Mouse (Mus musculus) testis, postnatal 14 days (tissue): ENCODE measurements around the gene Tspan15.

Source experiments
- DNase-seq: peaks from one replicate; pipeline ENCODE4 v3.0.0; 2021; ENCODE audit warnings: low spot score

Tspan15 gene

DNA sequence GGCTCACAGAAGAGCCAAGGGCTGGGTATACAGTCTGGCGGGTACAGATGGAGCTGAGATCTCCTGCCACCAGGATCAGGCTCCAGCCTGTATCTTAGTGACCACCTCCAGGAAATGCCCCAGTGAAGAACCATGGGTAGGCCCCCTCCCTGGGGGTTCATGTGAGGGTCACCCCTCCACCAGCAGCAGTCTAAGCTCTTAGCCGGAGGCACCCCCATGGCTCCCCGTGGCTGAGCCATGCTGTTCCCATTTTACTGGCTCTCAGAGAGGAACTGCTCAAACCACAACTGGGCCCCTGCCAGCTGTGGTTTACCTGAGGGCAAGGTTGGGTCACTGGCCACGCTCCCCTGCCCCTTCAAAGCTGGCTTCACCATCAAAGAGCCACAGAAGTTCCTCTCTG lies 41.1 kb downstream of the Tspan15 start:
- peak; percentile 33 for DNase-seq

DNA sequence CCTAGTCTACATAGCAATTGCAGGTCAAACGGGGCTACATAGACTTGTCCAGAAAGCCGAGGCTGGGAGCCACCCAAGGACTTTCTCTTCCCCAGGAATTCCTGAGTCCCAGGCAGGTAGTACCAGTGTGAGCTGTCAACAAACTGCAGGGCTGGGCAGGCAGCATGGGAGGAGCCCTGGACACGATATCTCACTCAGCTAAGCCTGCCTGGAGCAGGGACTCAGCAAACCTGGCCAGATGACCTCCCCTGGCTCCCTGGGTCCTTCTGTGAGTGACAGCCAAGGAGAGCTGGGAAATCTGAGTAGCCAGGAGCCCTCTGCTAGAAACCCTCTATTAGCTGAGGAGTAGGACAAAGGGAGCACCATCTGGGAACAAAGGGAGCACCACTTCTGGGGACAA lies 41.7 kb downstream of the Tspan15 start:
- no peak for DNase-seq

DNA sequence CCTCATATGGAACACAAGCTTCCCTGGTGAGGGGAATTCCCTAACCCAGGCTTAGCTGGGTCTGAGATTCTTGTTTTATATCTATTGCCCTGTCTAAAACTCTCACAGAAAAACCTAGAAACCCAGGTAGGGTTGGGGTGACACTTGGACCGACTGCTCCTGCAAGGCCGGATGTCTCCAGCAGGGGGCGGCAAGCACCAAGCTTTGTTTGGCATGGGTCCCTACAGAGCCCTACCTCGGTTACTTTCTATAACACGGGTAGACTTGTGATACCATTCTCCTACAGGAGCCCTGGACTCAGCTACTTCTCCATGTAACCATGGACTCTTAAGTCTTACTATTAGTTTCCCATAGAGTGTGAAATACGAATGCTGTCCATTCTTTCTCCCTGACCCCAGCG lies 44.2 kb downstream of the Tspan15 start:
- peak; percentile 57 for DNase-seq

DNA sequence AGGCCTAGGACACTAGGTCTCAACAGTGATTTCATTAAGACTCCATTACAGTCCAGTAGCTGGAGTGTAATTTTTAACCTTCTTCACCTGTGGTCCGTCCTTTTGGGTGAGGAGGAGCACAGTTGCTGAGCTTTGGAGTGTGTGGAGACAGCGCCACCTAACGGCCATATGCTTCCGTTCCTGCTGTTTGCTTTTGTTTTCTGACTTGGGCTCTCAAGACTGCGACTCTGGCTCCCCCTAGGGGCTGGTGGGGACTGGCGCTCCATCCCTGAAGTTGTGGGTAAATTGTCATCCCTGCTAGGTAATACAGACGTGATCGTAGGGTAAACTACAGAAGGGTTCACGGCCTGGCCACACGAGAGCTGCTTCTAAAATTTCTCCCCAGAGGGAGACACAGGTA lies 48.0 kb downstream of the Tspan15 start:
- DNase-seq: peak; percentile 88

DNA sequence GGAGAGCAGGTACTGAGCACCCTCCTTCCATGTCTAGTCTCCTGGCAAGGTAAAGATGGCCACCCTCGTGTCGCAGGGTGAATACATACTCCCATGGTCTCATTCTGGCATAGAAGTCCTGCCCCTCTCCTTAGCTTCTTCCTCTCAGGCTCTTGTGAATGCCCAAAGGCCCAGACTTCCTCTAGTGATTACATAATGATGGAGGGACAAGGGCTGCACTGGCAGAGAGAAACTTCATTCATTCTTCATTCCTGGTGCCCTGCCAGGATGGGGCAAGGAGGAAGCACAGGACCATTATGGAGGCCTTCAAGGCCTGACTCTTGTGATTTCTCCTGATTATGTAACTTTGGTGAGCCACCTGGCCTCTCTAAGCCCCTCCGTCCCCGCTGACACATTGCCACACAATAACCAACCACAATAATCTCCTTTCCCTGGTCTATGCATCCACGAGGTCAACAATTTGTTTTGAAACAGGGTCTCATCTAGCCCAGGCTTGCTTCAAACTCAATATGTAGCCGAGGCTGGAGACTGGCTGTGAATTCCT lies 48.5 kb downstream of the Tspan15 start:
- no peak for DNase-seq

DNA sequence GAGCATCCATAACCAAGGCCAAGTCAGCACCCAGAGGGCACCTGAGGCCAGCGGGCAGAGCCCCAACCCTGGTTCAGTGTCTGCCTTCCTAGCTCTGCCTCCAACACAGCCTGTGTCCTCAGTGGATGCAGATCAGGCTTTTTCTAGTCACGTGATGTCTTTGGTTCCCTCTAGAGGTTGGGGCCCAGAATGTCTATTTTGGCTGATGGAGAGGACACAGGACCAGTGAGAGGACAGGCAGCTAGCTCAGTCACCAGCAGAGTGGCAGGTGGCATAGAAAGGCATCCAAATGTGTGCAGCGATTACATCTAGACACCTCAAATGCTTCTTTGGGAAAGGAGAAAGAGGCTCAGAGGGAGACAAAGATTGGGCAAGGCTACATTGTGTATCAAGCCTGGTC lies 49.4 kb downstream of the Tspan15 start:
- no peak for DNase-seq

DNA sequence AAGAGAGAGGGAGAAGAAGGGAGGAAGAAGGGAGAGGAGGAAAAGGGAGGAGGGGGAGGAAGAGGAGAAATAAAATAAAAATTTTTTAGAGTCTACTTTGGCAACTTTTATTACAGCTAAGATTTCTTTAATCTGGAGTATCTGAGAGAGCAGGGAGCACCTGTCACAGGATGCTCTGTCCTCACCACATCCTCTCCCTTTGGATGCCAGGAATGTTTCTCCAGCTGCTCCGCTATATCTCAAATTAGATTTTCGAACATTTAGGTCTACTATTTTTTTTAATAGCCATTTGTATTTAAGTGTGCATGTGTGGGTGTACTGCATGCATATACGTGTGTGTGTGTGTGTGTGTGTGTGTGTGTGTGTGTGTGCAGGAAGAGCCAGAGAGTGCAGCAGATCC lies 51.1 kb downstream of the Tspan15 start:
- DNase-seq: no peak

DNA sequence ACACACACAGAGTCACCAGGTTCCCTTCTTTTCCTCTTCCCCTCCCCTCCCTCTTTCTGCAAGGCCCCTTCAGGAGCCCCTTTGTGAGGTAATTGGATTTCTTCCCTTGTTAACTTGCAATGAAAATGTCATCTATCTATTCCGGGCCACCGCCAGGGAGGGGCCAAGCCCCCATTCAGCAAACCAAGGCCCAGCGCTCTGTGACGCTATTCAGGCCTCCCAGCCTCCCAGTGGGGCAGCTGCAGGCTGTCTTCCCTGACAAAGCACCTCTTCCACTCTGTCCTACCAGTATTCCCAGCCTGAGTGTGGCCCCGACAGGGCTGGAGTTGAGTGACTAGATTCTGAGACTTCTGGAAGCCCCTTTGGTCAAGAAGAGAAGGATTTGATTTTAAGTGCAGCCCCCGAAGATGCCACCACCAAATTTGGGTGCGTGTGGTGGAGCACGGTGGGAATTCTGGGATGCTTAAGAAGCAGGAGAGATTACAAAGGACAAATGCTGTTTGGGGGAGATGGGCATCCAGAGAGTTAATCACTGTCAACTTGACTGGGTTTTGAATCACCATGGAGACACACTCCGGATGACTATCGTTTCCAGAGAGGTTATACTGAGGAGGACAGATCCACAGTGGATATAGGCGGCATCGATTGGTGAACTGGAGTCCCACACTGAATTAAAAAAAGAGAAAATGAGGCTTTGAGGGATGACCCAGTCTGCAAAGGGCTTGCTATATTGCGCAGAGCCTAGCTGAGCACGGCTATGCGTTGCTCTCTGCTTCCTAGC lies 56.3 kb downstream of the Tspan15 start:
- no peak for DNase-seq

DNA sequence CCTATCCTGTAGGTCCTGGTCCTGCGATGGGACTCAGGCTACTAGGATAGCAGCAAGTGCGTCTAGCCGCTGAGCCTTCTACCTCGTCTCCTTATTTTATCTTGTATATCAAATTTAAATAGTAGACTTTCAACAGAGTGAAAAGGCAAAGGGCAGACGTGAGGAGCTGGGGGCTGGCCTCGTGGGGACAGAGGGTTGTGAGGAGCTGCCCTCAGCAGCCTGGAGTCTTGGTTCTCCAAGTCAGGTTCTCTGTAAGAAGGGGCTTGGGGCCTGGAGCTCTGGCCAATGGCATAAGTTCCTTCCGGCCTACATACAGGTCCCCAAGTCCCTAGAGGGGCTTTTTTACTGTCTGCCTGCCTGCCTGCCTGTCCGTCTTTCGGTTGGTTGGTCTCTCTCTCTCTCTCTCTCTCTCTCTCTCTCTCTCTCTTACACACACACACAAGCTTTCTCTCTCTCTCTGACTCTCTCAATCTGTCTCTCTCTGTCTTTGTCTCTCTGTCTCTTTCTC lies 57.1 kb downstream of the Tspan15 start:
- DNase-seq: no peak

DNA sequence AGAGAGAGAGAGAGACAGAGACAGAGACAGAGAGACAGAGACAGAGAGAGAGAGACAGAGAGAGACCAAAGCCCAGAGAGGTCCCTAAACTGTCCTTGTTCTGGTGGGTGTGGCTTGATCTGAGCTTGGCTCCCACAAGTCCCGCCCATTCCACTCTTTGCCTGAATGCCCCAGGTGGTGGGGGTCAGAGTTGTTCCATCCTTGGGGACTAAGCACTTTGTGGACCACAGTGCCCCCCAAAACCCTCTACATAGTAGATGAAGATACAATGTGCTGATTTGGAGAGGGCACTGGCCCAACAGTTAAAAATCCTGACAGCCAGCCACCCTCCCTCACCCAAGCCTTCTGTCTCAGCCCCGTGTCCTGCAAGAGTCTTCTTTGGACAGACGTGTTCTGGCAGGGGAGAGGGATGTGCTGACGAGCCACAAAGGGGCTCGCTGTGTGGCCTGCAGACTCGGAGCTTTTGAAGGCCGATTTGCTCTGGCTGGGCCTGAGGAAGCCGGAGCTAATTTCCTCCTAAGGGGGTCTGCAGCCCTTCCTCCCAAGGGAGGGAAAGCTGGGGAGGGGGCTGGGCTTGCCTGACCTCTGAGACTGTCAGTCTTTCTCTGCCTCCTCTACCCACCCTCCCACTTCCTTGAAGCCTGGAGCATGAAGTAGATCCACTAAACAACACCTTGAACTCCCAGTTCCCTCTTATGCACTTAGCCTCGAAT lies 58.1 kb downstream of the Tspan15 start:
- no peak for DNase-seq

DNA sequence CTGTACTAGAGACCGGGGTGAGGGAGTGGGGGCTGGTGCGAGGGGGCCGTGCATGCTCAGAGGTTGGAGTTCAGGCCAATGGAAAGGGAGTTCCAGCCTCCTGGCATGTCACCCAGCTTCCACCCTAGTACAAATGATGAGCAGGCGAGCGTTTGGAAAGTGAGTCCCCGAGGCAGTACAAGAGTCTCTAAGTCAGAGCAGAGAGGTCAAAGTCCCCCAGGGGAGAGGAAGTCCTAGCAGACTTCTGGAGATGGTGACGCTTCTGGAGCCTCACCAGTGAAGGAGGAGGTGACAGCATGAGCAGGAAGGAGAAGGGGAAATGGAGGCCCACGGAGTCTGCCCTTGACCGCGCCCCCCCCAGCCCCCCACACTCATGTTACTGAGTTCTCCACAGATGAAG lies 68.6 kb downstream of the Tspan15 start:
- DNase-seq: no peak

DNA sequence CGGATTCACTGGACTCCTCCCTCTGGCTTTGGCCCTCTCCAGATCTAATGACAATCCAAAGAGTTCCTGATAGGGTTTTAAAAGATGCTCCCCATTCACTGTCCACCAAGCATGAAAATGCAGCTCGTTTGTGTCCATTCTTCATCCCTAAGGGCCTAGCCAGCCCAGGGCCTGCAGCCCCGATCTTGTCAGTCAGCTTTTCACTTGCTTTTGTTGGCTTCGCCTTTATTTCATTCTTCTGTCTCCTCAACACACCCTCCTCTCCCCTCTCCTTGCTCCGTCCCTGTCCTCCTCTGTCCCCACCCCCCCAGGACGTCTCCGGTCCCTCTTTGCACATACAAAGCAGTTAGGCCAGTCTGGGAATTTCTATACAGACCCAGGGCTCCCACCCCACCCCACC lies 81.1 kb downstream of the Tspan15 start:
- DNase-seq: no peak

DNA sequence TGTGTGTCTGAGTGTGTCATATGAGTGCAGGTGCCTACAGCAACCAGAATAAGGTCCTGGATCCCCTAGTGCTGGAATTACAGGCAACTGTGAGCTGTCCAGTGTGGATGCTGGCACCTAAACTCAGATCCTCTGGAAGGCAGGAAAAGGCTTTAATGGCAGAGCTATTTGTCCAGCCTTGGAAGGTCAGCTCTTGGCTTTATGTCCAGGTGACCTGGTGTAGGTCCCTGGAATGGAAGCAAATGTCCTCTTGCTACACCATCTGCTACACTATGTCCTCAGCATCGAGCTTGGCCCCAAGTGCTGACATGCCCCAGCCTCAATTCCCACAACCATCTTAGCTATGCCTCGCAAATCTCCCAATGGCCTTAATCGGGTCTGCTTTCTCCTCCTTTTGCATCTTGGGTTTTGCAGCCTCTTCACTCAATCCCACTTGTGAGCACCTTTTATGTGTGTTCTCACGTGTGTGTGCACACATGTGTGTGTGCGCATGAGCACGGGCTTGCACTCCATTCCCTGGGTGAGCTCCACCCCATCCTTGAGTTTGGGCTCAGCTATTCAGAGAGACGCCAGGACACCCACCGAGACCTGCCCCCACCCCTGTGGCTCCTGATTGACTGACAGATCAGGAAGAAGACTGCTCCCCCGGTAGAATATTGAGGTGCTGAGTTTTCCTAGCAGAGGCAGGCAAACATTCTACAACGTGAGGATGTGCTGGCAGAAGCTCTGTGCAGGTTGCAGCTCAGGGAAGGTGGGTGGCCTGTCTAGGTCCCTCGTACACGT lies 83.4 kb downstream of the Tspan15 start:
- DNase-seq: no peak

DNA sequence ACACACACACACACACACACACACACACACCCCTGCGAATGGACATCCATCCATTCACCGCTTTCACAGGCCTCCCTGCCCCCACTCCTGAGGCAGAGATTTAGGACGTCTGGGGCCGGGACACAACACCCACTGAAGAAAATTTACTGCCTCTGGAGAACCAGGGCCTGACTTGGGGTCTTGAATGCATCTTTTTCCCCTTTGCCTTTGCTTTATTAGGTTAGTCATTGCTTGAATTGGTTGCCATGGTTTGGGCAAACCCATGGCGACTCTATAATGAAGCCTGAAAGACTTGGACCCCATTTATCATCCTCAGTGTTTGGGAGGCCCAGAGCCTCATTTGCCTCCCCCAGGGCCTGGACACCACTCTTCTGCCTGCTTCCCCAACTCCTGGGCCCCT lies 85.1 kb downstream of the Tspan15 start:
- no peak for DNase-seq

DNA sequence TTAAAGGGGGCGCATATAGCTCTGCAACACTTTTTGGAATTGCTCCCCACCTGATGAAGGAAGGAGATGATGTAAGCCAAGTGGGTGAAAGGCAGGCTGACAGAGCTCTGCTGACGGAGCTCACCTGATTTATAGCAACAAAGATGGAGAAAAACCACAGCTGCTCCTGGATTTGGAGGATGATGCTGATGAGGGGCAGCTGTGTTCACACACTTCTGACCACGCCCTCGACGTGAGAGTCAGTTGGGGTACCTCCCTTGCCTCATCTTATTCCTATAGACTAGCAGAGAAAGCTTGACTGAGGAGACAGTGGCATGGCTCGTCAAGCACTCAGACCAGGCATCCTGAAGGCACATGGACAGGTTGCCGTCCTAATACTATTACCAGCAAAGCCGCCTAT lies 87.2 kb downstream of the Tspan15 start, which contains the start of gene Fam241b:
Gene Fam241b (minus strand): TSS at position 101 of the 400 bp plus-strand sequence.
- DNase-seq: no peak

DNA sequence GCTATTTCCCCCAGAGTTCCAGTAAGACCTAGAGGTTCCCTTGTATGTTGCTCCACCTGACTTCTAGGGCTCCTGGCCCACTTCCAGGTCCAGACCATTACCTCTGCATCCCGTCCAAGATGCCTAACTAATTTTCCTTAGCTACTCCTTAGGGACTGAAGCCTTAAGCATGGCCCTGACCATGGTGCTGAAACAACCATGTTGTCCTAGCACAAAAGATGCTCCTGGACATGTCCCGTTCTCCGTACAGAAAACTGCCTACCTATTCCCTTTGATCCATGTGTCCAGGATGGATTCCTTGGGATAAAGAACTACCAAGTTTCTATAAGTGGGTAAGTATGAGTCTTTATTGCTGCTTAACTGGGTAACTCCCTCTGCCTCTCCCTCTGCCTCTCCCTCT lies 93.0 kb downstream of the Tspan15 start:
- no peak for DNase-seq

DNA sequence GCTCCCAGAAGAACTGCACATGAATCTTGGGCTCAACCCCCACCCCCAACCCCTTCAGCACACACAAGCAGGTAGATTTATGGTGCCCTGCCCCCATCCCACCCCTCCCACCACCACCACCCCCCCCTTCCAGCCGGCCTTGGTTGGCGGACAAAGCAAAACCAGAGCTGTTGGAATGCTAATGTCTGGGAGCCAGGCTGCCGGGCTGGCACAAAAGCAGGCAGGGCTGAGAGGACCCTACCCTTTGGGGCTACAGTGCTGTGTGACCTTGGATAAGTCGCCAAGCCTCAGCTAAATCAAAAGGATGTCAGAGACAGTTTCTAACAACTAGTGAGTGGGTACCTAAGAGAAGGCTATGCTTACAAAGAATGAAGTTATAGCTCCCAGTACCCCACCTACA lies 93.9 kb downstream of the Tspan15 start:
- no peak for DNase-seq

DNA sequence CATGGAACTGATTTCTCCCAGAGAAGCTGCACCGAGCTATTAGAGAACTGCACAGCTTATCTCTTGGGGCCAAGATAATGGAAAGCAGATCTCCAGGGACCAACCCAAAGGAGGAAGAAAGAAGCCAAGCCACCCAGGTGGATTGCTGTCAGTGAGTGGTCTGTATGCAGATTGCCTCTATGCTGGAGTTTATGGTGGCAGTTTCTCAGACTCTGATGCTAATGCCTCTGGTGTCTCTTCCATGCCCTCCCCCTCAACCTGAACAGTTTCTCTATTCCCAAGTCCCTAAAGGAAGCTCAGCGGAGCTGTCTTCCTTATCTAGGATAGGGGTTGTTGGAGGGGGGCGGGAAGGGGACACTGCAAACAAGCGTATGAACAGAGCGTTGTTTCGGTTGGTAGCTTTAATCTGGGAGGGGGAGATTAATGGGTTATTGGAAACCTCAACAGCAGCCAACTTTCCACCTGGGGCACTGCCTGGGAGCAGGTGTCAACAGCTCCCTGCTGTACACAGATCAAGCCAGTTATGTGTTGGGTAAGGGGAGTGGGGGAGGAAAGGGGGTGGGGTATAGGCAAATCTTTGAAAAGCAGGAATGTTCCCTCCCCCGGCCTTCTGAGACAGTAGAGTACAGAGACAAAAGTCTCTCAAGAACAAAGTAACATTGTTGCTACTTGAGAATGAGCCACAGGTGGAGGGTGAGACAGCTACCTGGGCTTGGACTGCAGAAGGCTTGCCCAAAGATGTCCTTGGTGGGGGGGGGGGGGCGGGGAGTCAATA lies 95.2 kb downstream of the Tspan15 start:
- DNase-seq: peak; percentile 57
